Mouse (Mus musculus) liver, embryonic 14.5 days (tissue): ENCODE results near the gene Cftr.

Experiments used
- CTCF ChIP-seq: IDR thresholded peaks from 2 replicates; pipeline ENCODE4 v1.5.1; 2016; ENCODE audit warnings: antibody characterized with exemption, low read depth, control low read depth
- EP300 ChIP-seq: IDR thresholded peaks from 2 replicates; pipeline ENCODE4 v1.6.1; 2016; ENCODE audit warnings: antibody characterized with exemption, low read depth

DNA sequence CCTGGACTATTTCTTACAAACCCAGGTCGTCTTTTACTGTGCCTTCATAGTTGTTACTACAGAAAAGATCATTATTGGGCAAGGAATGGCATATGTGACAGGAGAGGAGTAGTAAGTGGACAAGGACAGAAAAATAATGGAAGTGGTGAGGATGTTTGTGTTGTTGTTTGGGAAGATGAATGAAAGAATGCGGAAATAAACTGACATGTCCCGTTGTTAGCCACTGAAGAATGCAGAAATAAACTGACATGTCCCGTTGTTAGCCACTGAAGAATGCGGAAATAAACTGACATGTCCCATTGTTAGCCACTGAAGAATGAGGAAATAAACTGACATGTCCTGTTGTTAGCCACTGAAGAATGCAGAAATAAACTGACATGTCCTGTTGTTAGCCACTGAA, 84.1 kb downstream of the Cftr start:
- no peak for TF ChIP-seq CTCF
- TF ChIP-seq EP300: no peak
